Mouse (Mus musculus) testis, adult 2 months (tissue): ENCODE results near the gene 4933405L10Rik. TPM values are rescaled to one million over a fixed set of nuclear protein-coding genes. Genes with fewer than 3 reads are reported as not detected.

ENCODE experiments used
- H3K27ac ChIP-seq: fragments of 200-500 bp; 2 replicates; pipeline ENCODE4 v1.5.1; 2012; ENCODE audit warnings: low read depth, low read length; ENCODE audit not compliant: control insufficient read depth, insufficient read depth
- H3K27me3 ChIP-seq: fragments of 200-500 bp; 2 replicates; pipeline ENCODE4 v1.6.1; 2012; ENCODE audit warnings: mild to moderate bottlenecking, low read length, moderate library complexity; ENCODE audit not compliant: control insufficient read depth, insufficient read depth
- H3K36me3 ChIP-seq: fragments of 200-500 bp; 2 replicates; pipeline ENCODE4 v1.6.1; 2012; ENCODE audit warnings: mild to moderate bottlenecking, low read length; ENCODE audit not compliant: control insufficient read depth, insufficient read depth
- H3K4me1 ChIP-seq: fragments of 200-500 bp; 2 replicates; pipeline ENCODE4 v1.6.1; 2012; ENCODE audit warnings: low read length; ENCODE audit not compliant: control insufficient read depth, insufficient read depth
- H3K4me3 ChIP-seq: fragments of 200-500 bp; 2 replicates; pipeline ENCODE4 v1.5.1; 2012; ENCODE audit warnings: low read depth, mild to moderate bottlenecking, low read length, moderate library complexity, mixed read lengths; ENCODE audit not compliant: control insufficient read depth
- CTCF ChIP-seq: fragments of 200-500 bp; IDR thresholded peaks from 2 replicates; pipeline ENCODE4 v1.5.1; 2012; ENCODE audit warnings: low read depth, mild to moderate bottlenecking, inconsistent platforms, low read length, moderate library complexity; ENCODE audit not compliant: control insufficient read depth, insufficient read depth, insufficient replicate concordance
- POLR2A ChIP-seq: fragments of 200-500 bp; IDR thresholded peaks from 2 replicates; pipeline ENCODE4 v1.6.1; 2012; ENCODE audit warnings: low read depth, mild to moderate bottlenecking, inconsistent platforms, low read length, moderate library complexity; ENCODE audit not compliant: control insufficient read depth
- polyA plus RNA-seq: library from polyadenylated mRNA; depleted of rRNA; stranded (reverse); fragments of >200 nt; gene quantifications from 2 replicates; pipeline ENCODE4 v1.2.3, GENCODE M21; 2012

4933405L10Rik gene
- polyA plus RNA-seq, 1 experiment = 60.1 TPM

- peak overlapping the region; percentile 93 for H3K4me3 ChIP-seq
- no peaks in the 10 kb centered on the region for H3K36me3 ChIP-seq
- peaks cover 29% of the 10 kb centered on the region for H3K4me1 ChIP-seq
- H3K27me3 ChIP-seq = no peaks in the 10 kb centered on the region
- H3K27ac ChIP-seq = no peak overlapping the region
- no peak; the same call in 1 of the 2 replicates for TF ChIP-seq POLR2A
- TF ChIP-seq CTCF = no peak
Measured at GRCm38 (mm10) chr8:105702731-105703415, 4.6 kb upstream of the 4933405L10Rik start.

GRCm38 (mm10) chr8:105704146-105704812 lies 3.2 kb upstream of the 4933405L10Rik start:
- Histone ChIP-seq H3K27ac (no peak overlapping the region), H3K36me3 (no peaks in the 10 kb centered on the region), H3K4me1 (peaks cover 34% of the 10 kb centered on the region), H3K27me3 (no peaks in the 10 kb centered on the region), H3K4me3 (peak overlapping the region; percentile 51)
- TF ChIP-seq CTCF (no peak), POLR2A (no peak)

DNA sequence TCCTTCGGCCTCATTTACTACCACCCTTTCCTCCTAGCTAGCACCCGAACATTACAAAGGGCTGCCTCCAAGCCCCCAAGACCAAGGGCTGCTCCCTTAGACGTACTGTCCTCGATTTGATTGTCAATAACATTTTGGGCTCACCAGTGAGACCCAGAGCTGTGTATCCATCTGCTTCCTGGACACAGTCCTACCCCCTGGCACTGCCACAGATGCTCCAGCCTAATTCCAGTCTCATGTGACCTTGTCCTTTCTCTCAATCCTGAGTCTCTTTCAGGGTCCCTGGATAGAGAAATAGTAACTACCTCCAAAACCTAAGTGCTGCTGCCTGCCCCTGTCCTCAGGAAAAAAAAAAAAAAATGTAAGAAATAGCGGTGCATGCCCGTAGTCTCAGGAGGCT lies 2.5 kb upstream of the 4933405L10Rik start:
- TF ChIP-seq CTCF (no peak), POLR2A (no peak)
- H3K27me3 ChIP-seq = no peaks in the 10 kb centered on the region
- H3K4me3 ChIP-seq = peak overlapping the region; percentile 5; the same call in 1 of the 2 replicates
- no peak overlapping the region for H3K27ac ChIP-seq
- H3K36me3 ChIP-seq = no peaks in the 10 kb centered on the region
- peaks cover 38% of the 10 kb centered on the region for H3K4me1 ChIP-seq

DNA sequence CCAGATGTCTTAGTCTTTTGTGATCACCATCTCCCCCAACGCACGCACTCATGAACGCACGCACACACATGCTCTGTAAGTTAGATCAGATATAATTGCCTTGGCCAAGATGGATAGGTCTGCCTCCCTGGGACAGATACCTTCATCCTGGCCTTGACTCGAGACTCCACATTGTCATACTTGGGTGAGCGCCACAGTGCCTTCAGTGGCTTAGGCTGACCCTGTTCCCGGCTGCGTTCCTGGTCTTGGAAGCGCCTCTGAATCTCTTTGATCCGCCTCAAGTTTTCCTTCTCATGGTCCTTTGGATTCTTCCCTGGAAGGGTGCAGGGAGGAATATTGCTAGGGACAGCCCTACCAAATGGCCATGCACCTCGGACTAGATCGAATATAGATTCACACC lies 1.0 kb upstream of the 4933405L10Rik start:
- H3K4me1 ChIP-seq = peaks cover 35% of the 10 kb centered on the region
- H3K4me3 ChIP-seq = peak overlapping the region; percentile 7
- H3K27ac ChIP-seq = no peak overlapping the region

DNA sequence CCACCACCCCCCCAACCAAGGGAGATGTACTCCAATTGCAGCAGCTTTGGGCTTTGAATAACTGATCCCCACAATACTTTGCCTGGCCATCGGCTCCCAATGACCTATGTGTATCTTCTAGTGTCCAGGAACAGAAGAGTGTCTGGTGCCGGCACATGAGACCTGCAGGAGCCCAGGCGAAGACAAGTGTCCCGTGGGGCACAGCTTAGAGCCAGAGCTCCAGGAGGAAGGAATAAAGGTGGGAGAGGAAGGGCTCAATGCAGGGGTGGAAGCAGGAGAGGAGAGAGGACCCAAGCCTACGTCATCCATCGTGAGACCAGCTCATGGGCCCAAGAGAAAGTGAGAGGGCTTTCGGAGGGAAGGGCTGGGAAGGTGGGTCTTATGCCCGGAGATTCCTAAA lies 1.2 kb downstream of the 4933405L10Rik start:
- Histone ChIP-seq H3K27me3 (no peaks in the 10 kb centered on the region), H3K27ac (no peak overlapping the region), H3K36me3 (no peaks in the 10 kb centered on the region), H3K4me1 (peaks cover 23% of the 10 kb centered on the region), H3K4me3 (peak overlapping the region; percentile 90)
- TF ChIP-seq POLR2A (no peak), CTCF (no peak)

More for the DNA sequence above, 1.0 kb upstream of the 4933405L10Rik start:
- Histone ChIP-seq H3K36me3 (no peaks in the 10 kb centered on the region), H3K27me3 (no peaks in the 10 kb centered on the region)
- no peak for TF ChIP-seq POLR2A
- no peak for TF ChIP-seq CTCF

- no peak overlapping the region for H3K27ac ChIP-seq
Measured at GRCm38 (mm10) chr8:105709317-105709716, 1.9 kb downstream of the 4933405L10Rik start.

DNA sequence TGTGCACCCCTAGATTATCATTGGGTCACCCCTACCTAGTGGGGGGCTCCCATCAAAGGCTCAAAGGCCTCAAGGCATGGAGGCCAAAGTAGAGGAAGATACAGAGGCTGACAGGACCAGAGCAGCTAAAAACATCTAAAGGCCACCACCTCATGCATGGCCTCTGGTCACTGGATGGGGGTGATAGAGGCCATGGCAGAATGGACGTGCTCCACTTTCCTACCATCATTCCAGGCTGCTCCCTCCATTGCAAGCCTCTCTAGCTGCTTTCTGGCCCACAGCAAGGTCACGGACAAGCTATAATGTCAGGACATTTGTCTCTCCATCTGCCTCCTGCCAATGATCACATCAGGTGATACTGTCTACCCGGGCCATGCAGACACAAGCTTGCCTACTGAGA lies 4.8 kb downstream of the 4933405L10Rik start:
- Histone ChIP-seq H3K27ac (no peak overlapping the region), H3K36me3 (no peaks in the 10 kb centered on the region), H3K4me3 (no peak overlapping the region), H3K27me3 (no peaks in the 10 kb centered on the region), H3K4me1 (peaks cover 25% of the 10 kb centered on the region)
- TF ChIP-seq POLR2A = no peak
- no peak for TF ChIP-seq CTCF

More at GRCm38 (mm10) chr8:105709317-105709716, 1.9 kb downstream of the 4933405L10Rik start:
- H3K27me3 ChIP-seq = no peaks in the 10 kb centered on the region
- TF ChIP-seq CTCF (no peak), POLR2A (no peak)
- peak overlapping the region; percentile 90 for H3K4me3 ChIP-seq
- H3K4me1 ChIP-seq = peaks cover 20% of the 10 kb centered on the region
- H3K36me3 ChIP-seq = no peaks in the 10 kb centered on the region
